Mouse (Mus musculus): ENCODE data around the gene Xpo5. TPM values are rescaled to one million over a fixed set of nuclear protein-coding genes. Genes with fewer than 3 reads are reported as not detected.

Gene Xpo5
- polyA plus RNA-seq, 1 experiment from 2014 or later: 48.3 TPM

GRCm38 (mm10) chr17:46242274-46242673, 39.7 kb downstream of the Xpo5 start:
- ChIA-PET POLR2A (interaction anchor here (0.9 kb wide), 1 partner anchor 41 kb away, joined by 3 read pairs; no protein-coding TSS in a partner anchor), CTCF (interaction anchor here (1.3 kb wide), 1 partner anchor 10 kb away, joined by 4 read pairs; no protein-coding TSS in a partner anchor)
- ATAC-seq (no peak), DNase-seq (ENCODE audit: low read depth, low spot score) (no peak)
- in situ Hi-C loops (cut with MboI; ENCODE audit: low pct_unique_long_range_greater_than_20kb): no loop called here
- no peaks in the 10 kb centered on the region for H3K27me3 ChIP-seq
- no peak for TF ChIP-seq CTCF (IDR thresholded peaks at IDR 0.05)

GRCm38 (mm10) chr17:46242993-46243392, 40.4 kb downstream of the Xpo5 start:
- DNase-seq (ENCODE audit: low read depth, low spot score) (no peak), ATAC-seq (no peak)
- in situ Hi-C loops (cut with MboI; ENCODE audit: low pct_unique_long_range_greater_than_20kb): no loop called here
- ChIA-PET POLR2A (no interaction called here), CTCF (interaction anchor here (1.3 kb wide), 1 partner anchor 10 kb away, joined by 4 read pairs; no protein-coding TSS in a partner anchor)
- no peak for TF ChIP-seq CTCF (IDR thresholded peaks at IDR 0.05)
- H3K27me3 ChIP-seq: no peaks in the 10 kb centered on the region

GRCm38 (mm10) chr17:46243624-46244023, 41.0 kb downstream of the Xpo5 start:
- DNase-seq (ENCODE audit: low read depth, low spot score) (no peak), ATAC-seq (no peak)
- in situ Hi-C loops (cut with MboI; ENCODE audit: low pct_unique_long_range_greater_than_20kb): no loop called here
- TF ChIP-seq CTCF (IDR thresholded peaks at IDR 0.05): no peak
- no peaks in the 10 kb centered on the region for H3K27me3 ChIP-seq
- POLR2A ChIA-PET: interaction anchor here (1.1 kb wide), 1 partner anchor 33 kb away, joined by 13 read pairs; no protein-coding TSS in a partner anchor
- CTCF ChIA-PET: no interaction called here

- ChIA-PET CTCF (interaction anchor here (1.1 kb wide), 1 partner anchor 8 kb away, joined by 4 read pairs; no protein-coding TSS in a partner anchor), POLR2A (interaction anchor here (1.1 kb wide), 1 partner anchor 32 kb away, joined by 13 read pairs; no protein-coding TSS in a partner anchor)
- in situ Hi-C loops (cut with MboI; ENCODE audit: low pct_unique_long_range_greater_than_20kb): no loop called here
- H3K27me3 ChIP-seq: no peaks in the 10 kb centered on the region
- TF ChIP-seq CTCF (IDR thresholded peaks at IDR 0.05): no peak
- no peak for DNase-seq (ENCODE audit: low read depth, low spot score)
- ATAC-seq: no peak
Observed at GRCm38 (mm10) chr17:46244579-46244978, 42.0 kb downstream of the Xpo5 start.

GRCm38 (mm10) chr17:46247512-46248188, 45.1 kb downstream of the Xpo5 start, which contains the start of the genes Polr1c and Yipf3:
Gene Polr1c (minus strand): TSS chr17:46248054.
Gene Yipf3 (plus strand): TSS chr17:46248080.
- CTCF ChIA-PET: interaction anchor here (1.5 kb wide), 1 partner anchor 161 kb away, joined by 3 read pairs; no protein-coding TSS in a partner anchor
- POLR2A ChIA-PET: no interaction called here
- DNase-seq (ENCODE audit: low read depth, low spot score) (peak; percentile 54), ATAC-seq (peak; percentile 60)
- no peaks in the 10 kb centered on the region for H3K27me3 ChIP-seq
- in situ Hi-C loops (cut with MboI; ENCODE audit: low pct_unique_long_range_greater_than_20kb): no loop called here
- TF ChIP-seq CTCF (IDR thresholded peaks at IDR 0.05): no peak

- POLR2A ChIA-PET: no interaction called here
Observed at GRCm38 (mm10) chr17:46248189-46248522, 45.6 kb downstream of the Xpo5 start.

GRCm38 (mm10) chr17:46251174-46251573, 48.6 kb downstream of the Xpo5 start:
- in situ Hi-C loops (cut with MboI; ENCODE audit: low pct_unique_long_range_greater_than_20kb): no loop called here
- ATAC-seq (no peak), DNase-seq (ENCODE audit: low read depth, low spot score) (no peak)
- no peak for TF ChIP-seq CTCF (IDR thresholded peaks at IDR 0.05)
- ChIA-PET POLR2A (interaction anchor here (0.6 to 1.0 kb wide), 2 partner anchors 10 to 31 kb away, joined by 3 read pairs; partner anchors contain the start of gene Tjap1), CTCF (interaction anchor here (2.4 to 3.3 kb wide), 2 partner anchors 15 to 23 kb away, joined by 5 to 14 read pairs; no protein-coding TSS in a partner anchor)
- no peaks in the 10 kb centered on the region for H3K27me3 ChIP-seq

More at GRCm38 (mm10) chr17:46248189-46248522, 45.6 kb downstream of the Xpo5 start:
- CTCF ChIA-PET: interaction anchor here (1.5 kb wide), 1 partner anchor 160 kb away, joined by 3 read pairs; no protein-coding TSS in a partner anchor
- no peaks in the 10 kb centered on the region for H3K27me3 ChIP-seq
- no peak for TF ChIP-seq CTCF (IDR thresholded peaks at IDR 0.05)
- peak; percentile 23 for ATAC-seq
- in situ Hi-C loops (cut with MboI; ENCODE audit: low pct_unique_long_range_greater_than_20kb): no loop called here
- DNase-seq (ENCODE audit: low read depth, low spot score): no peak

GRCm38 (mm10) chr17:46252571-46253451, 50.2 kb downstream of the Xpo5 start:
- H3K27me3 ChIP-seq: no peaks in the 10 kb centered on the region
- ChIA-PET CTCF (interaction anchor here (0.8 to 3.3 kb wide), 6 partner anchors 8 to 68 kb away, joined by 3 to 14 read pairs (median 4); no protein-coding TSS in a partner anchor), POLR2A (interaction anchor here (0.6 kb wide), 1 partner anchor 643 kb away, joined by 3 read pairs; no protein-coding TSS in a partner anchor)
- TF ChIP-seq CTCF (IDR thresholded peaks at IDR 0.05): no peak
- ATAC-seq: no peak
- DNase-seq (ENCODE audit: low read depth, low spot score): no peak
- in situ Hi-C loops (cut with MboI; ENCODE audit: low pct_unique_long_range_greater_than_20kb): no loop called here

- ATAC-seq (peak; percentile 20), DNase-seq (ENCODE audit: low read depth, low spot score) (no peak)
- H3K27me3 ChIP-seq: no peaks in the 10 kb centered on the region
- POLR2A ChIA-PET: interaction anchor here (0.6 kb wide), 1 partner anchor 143 kb away, joined by 3 read pairs; no protein-coding TSS in a partner anchor
- in situ Hi-C loops (cut with MboI; ENCODE audit: low pct_unique_long_range_greater_than_20kb): no loop called here
- CTCF ChIA-PET: interaction anchor here (2.4 to 3.3 kb wide), 2 partner anchors 12 to 21 kb away, joined by 5 to 14 read pairs; no protein-coding TSS in a partner anchor
- no peak for TF ChIP-seq CTCF (IDR thresholded peaks at IDR 0.05)
Observed at GRCm38 (mm10) chr17:46253452-46254084, 51.0 kb downstream of the Xpo5 start, which contains the start of gene Lrrc73. Gene Lrrc73 (plus strand): TSS chr17:46253531.

GRCm38 (mm10) chr17:46254106-46254505, 51.5 kb downstream of the Xpo5 start:
- no peak for DNase-seq (ENCODE audit: low read depth, low spot score)
- ChIA-PET POLR2A (interaction anchor here (0.6 kb wide), 1 partner anchor 142 kb away, joined by 3 read pairs; no protein-coding TSS in a partner anchor), CTCF (no interaction called here)
- no peak for TF ChIP-seq CTCF (IDR thresholded peaks at IDR 0.05)
- H3K27me3 ChIP-seq: no peaks in the 10 kb centered on the region
- in situ Hi-C loops (cut with MboI; ENCODE audit: low pct_unique_long_range_greater_than_20kb): no loop called here
- ATAC-seq: peak; percentile 20

Data from Patski (cell line).